Mouse (Mus musculus): ENCODE results near the gene Il1rapl1.

DNA sequence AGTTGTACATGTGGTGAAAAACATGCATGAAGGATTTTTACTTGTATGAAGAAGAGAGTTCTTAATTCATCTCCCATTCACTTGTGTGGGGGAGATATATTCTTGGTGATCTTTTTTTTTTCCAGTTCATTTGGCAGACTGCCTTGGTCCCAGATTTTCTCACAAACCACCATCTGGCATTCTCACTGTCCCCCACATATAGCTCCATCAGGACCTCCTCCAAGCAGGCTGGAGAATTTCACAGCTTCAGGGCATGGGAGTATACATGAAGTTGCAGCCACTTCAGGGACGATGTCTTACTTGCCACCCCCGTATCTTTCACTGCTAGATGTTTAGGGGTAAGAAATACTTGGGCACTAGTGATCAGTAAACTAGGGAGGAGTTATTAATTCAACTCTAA lies 404.9 kb downstream of the Il1rapl1 start:
- TF ChIP-seq CTCF (IDR thresholded peaks at IDR 0.05; ENCODE audit: low read depth) (no peak), EP300 (optimal IDR thresholded peaks at IDR 0.05) (no peak)
